Mouse (Mus musculus) stomach, embryonic 16.5 days (tissue): ENCODE data around the gene Naaladl2. TPM values are rescaled to one million over a fixed set of nuclear protein-coding genes. Genes with fewer than 3 reads are reported as not detected.

ENCODE experiments used
- ATAC-seq: fragments of 200-750 bp; cut with Nextera tagmentation; 2 replicates; pipeline ENCODE4 v1.8.0; 2017; ENCODE audit warnings: moderate number of reproducible peaks, moderate TSS enrichment; ENCODE audit not compliant: insufficient read depth, low FRiP score
- H3K27ac ChIP-seq: fragments of 300-500 bp; sonication (generic); 2 replicates; pipeline ENCODE4 v1.5.1; 2014; ENCODE audit warnings: low read length
- H3K27me3 ChIP-seq: fragments of 300-500 bp; sonication (generic); 2 replicates; pipeline ENCODE4 v1.6.1; 2014; ENCODE audit warnings: low read length, control low read depth, mixed read lengths; ENCODE audit not compliant: control insufficient read depth, insufficient read depth
- H3K36me3 ChIP-seq: fragments of 300-500 bp; sonication (generic); 2 replicates; pipeline ENCODE4 v1.6.1; 2014; ENCODE audit warnings: low read length; ENCODE audit not compliant: control insufficient read depth, insufficient read depth
- H3K4me1 ChIP-seq: fragments of 300-500 bp; sonication (generic); 2 replicates; pipeline ENCODE4 v1.6.1; 2014; ENCODE audit warnings: low read length, control low read depth, mixed read lengths; ENCODE audit not compliant: control insufficient read depth, insufficient read depth
- H3K4me2 ChIP-seq: fragments of 300-500 bp; sonication (generic); 2 replicates; pipeline ENCODE4 v1.6.1; 2014; ENCODE audit warnings: low read depth, low read length, mixed read lengths
- H3K4me3 ChIP-seq: fragments of 300-500 bp; sonication (generic); replicated peaks from 2 replicates; pipeline ENCODE4 v1.5.1; 2014; ENCODE audit warnings: mild to moderate bottlenecking, low read length
- H3K9ac ChIP-seq: fragments of 300-500 bp; sonication (generic); 2 replicates; pipeline ENCODE4 v1.6.1; 2014; ENCODE audit warnings: low read length
- H3K9me3 ChIP-seq: fragments of 300-500 bp; sonication (generic); replicated peaks from 2 replicates; pipeline ENCODE4 v1.6.1; 2016; ENCODE audit warnings: low read length, control low read depth; ENCODE audit not compliant: control insufficient read depth
- WGBS: fragments of 180-500 bp; shearing (Covaris S2); extraction: QIAGEN DNeasy Blood & Tissue Kit; methylation state at CpG from one replicate; pipeline ENCODE4 v1.1.7; 2014; 5-methylcytosine and 5-hydroxymethylcytosine counted together
- polyA plus RNA-seq: library from polyadenylated mRNA; unstranded; fragments of >200 nt; fragmentation: Nextera tagmentation; extraction: Ambion mirVana; gene quantifications from 2 replicates; pipeline ENCODE4 v1.2.1, GENCODE M21; 2015

Gene Naaladl2
- polyA plus RNA-seq, 1 experiment from 2014 or later: 4.6 TPM

DNA sequence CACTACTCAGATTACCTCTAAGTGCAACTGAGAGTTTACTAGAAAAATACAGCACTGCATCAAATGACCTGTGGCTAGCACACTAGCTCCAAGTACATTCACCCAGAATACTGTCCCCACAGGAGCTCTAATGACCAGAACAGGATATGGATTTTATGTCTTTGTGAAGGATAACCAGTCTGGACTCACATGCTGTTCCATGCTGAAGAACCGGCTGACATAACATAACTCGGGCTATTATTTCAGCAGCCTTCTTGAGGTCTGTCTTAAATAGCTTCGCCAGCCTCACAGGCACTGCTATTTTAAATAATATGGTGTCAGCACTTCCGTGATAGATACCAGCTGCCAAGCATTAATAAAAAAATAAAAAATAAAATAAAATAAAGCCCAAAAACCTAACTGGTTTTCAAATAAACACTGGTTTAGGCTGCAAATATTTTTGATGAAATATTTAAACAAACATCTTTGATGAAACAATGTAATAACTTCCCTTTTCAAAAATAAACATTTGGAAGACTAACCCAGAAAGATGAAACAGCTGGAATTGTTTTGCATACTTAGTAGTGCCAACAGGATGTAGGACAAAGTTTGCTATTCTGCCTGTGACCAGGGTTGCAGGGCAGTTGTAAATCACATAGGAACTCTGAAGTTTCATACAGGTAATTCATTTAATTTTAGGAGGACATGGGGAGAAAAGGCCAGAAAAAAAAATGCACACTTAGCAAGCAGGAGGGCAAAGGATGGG, 1073.5 kb downstream of the Naaladl2 start:
- H3K9me3 ChIP-seq: no peaks in the 10 kb centered on the region
- H3K4me2 ChIP-seq: no peak overlapping the region
- no peak overlapping the region for H3K4me3 ChIP-seq
- no peak for ATAC-seq
- 43% methylated on average over 4 of the region's 4 CpGs for WGBS
- H3K27me3 ChIP-seq: no peaks in the 10 kb centered on the region
- no peaks in the 10 kb centered on the region for H3K36me3 ChIP-seq
- no peak overlapping the region for H3K27ac ChIP-seq
- no peaks in the 10 kb centered on the region for H3K4me1 ChIP-seq
- H3K9ac ChIP-seq: no peak overlapping the region

DNA sequence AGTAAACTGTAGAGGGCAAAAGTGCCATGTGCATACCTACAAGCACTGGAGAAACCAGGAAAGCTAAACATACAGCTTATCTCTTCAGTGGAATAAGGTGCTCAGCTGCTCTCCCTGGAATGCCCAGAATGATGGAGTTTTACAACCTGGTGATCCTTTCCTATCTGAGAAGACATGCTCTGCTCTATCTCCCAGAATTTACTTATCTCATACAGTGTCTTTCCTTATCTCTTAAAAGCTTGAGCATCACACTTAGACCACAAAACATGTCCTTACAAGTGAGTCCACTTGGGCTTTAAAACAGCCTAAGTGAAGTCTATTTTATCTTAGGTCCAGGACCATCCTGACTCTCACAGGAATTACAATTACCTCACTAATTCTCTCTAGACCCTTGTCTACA, 1095.8 kb downstream of the Naaladl2 start:
- Histone ChIP-seq H3K9ac (no peak overlapping the region), H3K9me3 (no peaks in the 10 kb centered on the region), H3K27me3 (no peaks in the 10 kb centered on the region), H3K27ac (no peak overlapping the region), H3K4me2 (no peak overlapping the region), H3K4me3 (no peak overlapping the region), H3K4me1 (no peaks in the 10 kb centered on the region), H3K36me3 (no peaks in the 10 kb centered on the region)
- no peak for ATAC-seq

- 84% methylated on average over 1 of the region's 1 CpGs for WGBS
- no peak overlapping the region for H3K4me2 ChIP-seq
- no peak overlapping the region for H3K27ac ChIP-seq
- no peak overlapping the region for H3K4me3 ChIP-seq
- H3K36me3 ChIP-seq: no peaks in the 10 kb centered on the region
- H3K9ac ChIP-seq: no peak overlapping the region
- ATAC-seq: no peak
- no peaks in the 10 kb centered on the region for H3K9me3 ChIP-seq
- H3K4me1 ChIP-seq: no peaks in the 10 kb centered on the region
- no peaks in the 10 kb centered on the region for H3K27me3 ChIP-seq
Measured at GRCm38 (mm10) chr3:24001741-24002140, 1142.3 kb downstream of the Naaladl2 start.

GRCm38 (mm10) chr3:23973727-23974126, 1170.3 kb downstream of the Naaladl2 start:
- ATAC-seq: no peak
- no peak overlapping the region for H3K4me2 ChIP-seq
- no peak overlapping the region for H3K4me3 ChIP-seq
- no peaks in the 10 kb centered on the region for H3K9me3 ChIP-seq
- no peaks in the 10 kb centered on the region for H3K27me3 ChIP-seq
- no peak overlapping the region for H3K27ac ChIP-seq
- H3K9ac ChIP-seq: no peak overlapping the region
- H3K4me1 ChIP-seq: no peaks in the 10 kb centered on the region
- H3K36me3 ChIP-seq: no peaks in the 10 kb centered on the region
- 61% methylated on average over 1 of the region's 1 CpGs for WGBS

DNA sequence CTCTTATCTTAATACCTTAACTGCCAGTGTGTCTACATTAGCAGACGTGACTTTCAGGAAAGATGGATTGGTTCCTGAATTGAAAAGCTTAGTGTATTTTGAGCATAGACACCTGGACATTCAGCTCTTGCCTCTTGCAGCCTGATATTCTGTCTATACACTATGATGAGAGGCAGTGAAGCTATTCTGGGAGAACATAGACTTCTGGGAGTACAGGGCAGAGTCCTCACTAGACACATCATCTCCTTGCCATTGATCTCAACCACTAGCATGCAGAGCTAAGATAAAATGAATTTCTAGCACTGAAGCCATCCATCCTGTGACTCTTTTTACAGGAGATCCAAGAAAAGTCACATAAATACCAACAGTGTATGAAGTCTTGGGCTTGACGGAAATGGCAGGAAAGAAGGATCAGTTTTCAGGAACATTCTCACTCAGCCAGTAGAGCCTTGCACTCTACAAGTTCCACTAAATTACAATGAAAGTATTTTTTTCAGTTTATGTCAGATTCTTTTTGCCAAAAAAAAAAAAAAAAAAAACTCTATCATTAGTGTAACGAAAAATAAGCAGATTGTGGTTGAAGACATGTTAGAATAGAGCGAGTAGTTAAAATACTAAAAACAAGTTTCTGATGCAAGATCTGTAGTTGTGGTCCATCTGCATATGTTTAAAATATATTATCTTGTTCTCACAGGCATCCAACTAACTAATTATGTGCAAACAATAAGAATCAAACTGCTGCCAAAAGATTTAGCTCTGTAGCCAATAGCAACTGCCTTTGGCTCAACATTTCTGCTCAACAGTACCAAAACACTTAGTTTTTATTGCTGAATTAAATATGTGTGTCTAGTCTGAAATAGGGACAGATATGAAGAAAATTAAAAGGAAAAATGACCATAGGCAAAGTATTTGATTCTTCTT, 1171.1 kb downstream of the Naaladl2 start:
- no peak overlapping the region for H3K9ac ChIP-seq
- no peaks in the 10 kb centered on the region for H3K27me3 ChIP-seq
- H3K27ac ChIP-seq: no peak overlapping the region
- H3K4me2 ChIP-seq: no peak overlapping the region
- H3K9me3 ChIP-seq: no peaks in the 10 kb centered on the region
- WGBS: 68% methylated on average over 4 of the region's 4 CpGs
- H3K36me3 ChIP-seq: no peaks in the 10 kb centered on the region
- H3K4me3 ChIP-seq: no peak overlapping the region
- H3K4me1 ChIP-seq: no peaks in the 10 kb centered on the region
- no peak for ATAC-seq

DNA sequence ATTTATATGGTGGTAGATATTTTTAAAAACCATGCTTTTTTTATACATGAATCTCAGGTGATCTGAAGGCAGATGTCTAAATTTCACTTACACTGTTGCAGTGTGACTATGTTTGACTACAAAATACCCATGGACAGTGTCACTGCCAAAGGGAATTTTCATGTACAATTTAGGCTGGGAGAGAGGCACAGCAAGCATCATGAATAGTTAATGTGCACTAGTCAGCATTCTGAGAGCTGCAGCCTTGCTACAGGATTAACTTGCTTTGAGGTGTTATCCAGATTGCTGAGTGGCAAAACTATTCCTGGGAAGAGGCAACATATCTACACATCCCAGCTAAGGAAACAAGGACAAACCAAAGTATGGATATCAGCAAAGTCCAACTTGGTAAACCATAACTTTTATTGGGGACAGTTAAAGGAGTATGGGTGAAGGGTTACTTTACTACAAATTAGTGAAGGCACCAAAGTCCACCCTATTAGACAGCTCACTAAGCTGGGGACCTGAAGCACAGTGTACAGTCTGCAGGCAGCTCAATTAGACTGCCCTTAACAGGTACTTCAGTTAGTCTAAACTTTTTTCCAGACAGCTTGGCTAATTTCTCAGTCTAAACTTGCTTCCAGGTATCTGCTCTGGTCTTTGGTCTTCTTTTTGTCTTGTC, 1181.0 kb downstream of the Naaladl2 start:
- no peak for ATAC-seq
- H3K4me2 ChIP-seq: no peak overlapping the region

DNA sequence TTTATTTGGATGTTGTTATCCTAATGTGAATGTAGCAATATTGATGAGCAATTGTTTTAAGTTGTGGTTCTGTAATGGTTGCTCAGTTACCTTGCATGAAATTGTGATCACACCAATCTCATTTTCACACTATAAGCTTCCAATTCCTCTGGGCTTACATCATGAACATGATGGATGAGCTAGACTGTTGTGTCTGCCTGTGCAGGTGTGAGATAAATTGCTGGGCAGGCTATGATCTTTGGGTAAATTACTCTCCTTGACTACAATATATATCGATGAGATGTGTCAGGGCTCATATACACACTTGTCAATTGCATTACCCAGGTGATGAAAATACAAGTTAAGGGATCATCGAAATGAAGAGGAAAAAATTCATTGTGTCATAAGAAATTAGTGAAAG, 1197.9 kb downstream of the Naaladl2 start:
- Histone ChIP-seq H3K4me2 (no peak overlapping the region), H3K9me3 (no peaks in the 10 kb centered on the region), H3K27ac (no peak overlapping the region), H3K9ac (no peak overlapping the region), H3K4me3 (no peak overlapping the region), H3K4me1 (no peaks in the 10 kb centered on the region), H3K27me3 (no peaks in the 10 kb centered on the region), H3K36me3 (no peaks in the 10 kb centered on the region)
- no peak for ATAC-seq
- 61% methylated on average over 2 of the region's 2 CpGs for WGBS

More for the DNA sequence above, 1181.0 kb downstream of the Naaladl2 start:
- no peaks in the 10 kb centered on the region for H3K36me3 ChIP-seq
- no peaks in the 10 kb centered on the region for H3K27me3 ChIP-seq
- no peak overlapping the region for H3K9ac ChIP-seq
- no peak overlapping the region for H3K4me3 ChIP-seq
- no peaks in the 10 kb centered on the region for H3K4me1 ChIP-seq
- no peaks in the 10 kb centered on the region for H3K9me3 ChIP-seq
- no peak overlapping the region for H3K27ac ChIP-seq

GRCm38 (mm10) chr3:23937299-23937698, 1206.8 kb downstream of the Naaladl2 start:
- Histone ChIP-seq H3K4me2 (no peak overlapping the region), H3K27me3 (no peaks in the 10 kb centered on the region), H3K27ac (no peak overlapping the region), H3K4me3 (no peak overlapping the region), H3K4me1 (peaks cover 2% of the 10 kb centered on the region; the same call in 1 of the 2 replicates), H3K36me3 (no peaks in the 10 kb centered on the region), H3K9me3 (no peaks in the 10 kb centered on the region), H3K9ac (no peak overlapping the region)
- ATAC-seq: no peak
- WGBS: 49% methylated on average over 5 of the region's 5 CpGs

DNA sequence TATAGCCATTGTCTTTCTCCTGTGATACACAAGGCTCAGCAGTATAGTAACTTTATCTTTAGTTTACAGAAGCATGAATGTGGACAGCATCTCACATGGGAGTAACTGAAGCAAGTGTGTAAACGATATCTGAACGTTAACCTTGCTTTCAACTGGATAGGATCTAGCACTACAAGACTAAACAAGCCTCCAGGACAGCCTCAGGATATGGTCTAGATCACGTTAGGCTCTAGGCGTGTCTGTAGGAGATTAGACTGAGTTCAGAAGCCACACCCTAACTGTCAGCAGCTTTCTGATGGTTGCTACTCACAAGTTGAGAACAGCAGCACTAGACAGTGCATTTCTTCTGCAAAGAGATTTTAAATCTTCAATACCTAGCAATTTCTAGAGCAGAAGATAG, 1216.0 kb downstream of the Naaladl2 start:
- Histone ChIP-seq H3K27me3 (no peaks in the 10 kb centered on the region), H3K36me3 (no peaks in the 10 kb centered on the region), H3K9me3 (no peaks in the 10 kb centered on the region), H3K4me2 (no peak overlapping the region), H3K27ac (no peak overlapping the region), H3K4me3 (no peak overlapping the region), H3K4me1 (peaks cover 2% of the 10 kb centered on the region; the same call in 1 of the 2 replicates), H3K9ac (no peak overlapping the region)
- WGBS: 56% methylated on average over 4 of the region's 4 CpGs
- ATAC-seq: no peak
